ENCODE assay signal across 10 mouse cellular contexts in genomic region chr12:24630220-24630619, GRCm38 (mm10). TPM values are rescaled to one million over a fixed set of nuclear protein-coding genes. Genes with fewer than 3 reads are reported as not detected.
DNase-seq lines count a peak whose midpoint lies in the region; ATAC-seq lines count a peak whose summit lies in the region.
"Had no signal": no experiment of that assay in that cellular context is flagged by ENCODE, and none has a peak within 500 bp of the region (broad histone marks: within the 10 kb centered on the region; RNA-seq: fewer than 3 reads in every experiment).

No protein-coding gene starts in this region.

- H3K4me3 ChIP-seq in forebrain, embryonic 10.5 days: no peak overlapping the region
- H3K4me3 ChIP-seq: erythroblast, embryonic 14.5 days had no signal

- 86% methylated on average over 1 of the region's 1 CpGs for WGBS in forebrain, embryonic 10.5 days

- H3K36me3 ChIP-seq in forebrain, embryonic 10.5 days (replicated peaks): no peaks in the 10 kb centered on the region

- H3K9me3 ChIP-seq in forebrain, embryonic 10.5 days: no peaks in the 10 kb centered on the region

- ATAC-seq in activated CD4-positive, CD25-positive, alpha-beta regulatory T cell, adult 4 months: peak; percentile 59

- DNase-seq in ovary, postnatal 36 days (ENCODE audit: low spot score): peak; percentile 23
- DNase-seq in ovary, postnatal 14 days (ENCODE audit: low spot score): no peak
- peak; percentile 45 to 68 for DNase-seq in heart, postnatal 14 days
- peak; percentile 82 for DNase-seq in lung, postnatal 10 days
- DNase-seq in frontal cortex, postnatal 25 days (ENCODE audit: low spot score in 2 of 2): no peak
- no peak for DNase-seq in urinary bladder, adult 18-20 months (ENCODE audit: low spot score in 2 of 2)
- no peak for DNase-seq in forebrain, embryonic 10.5 days (ENCODE audit: extremely low spot score, low spot score)

- H3K4me1 ChIP-seq in forebrain, embryonic 10.5 days: no peaks in the 10 kb centered on the region

- no peaks in the 10 kb centered on the region for H3K27me3 ChIP-seq in forebrain, embryonic 10.5 days (ENCODE audit: poor library complexity, severe bottlenecking)

- intact Hi-C loops in heart, postnatal 14 days (cut with DNase I): loop anchor here (1.0 to 5.0 kb wide), 3 partner anchors 27 to 67 kb away; no protein-coding TSS in a partner anchor

- H3K27ac ChIP-seq in forebrain, embryonic 10.5 days: no peak overlapping the region
- H3K27ac ChIP-seq: macrophage had no signal

RNA-seq across cellular contexts. Expression of gene Klf11, which starts 20.9 kb away (rescaled TPM):
- 1 to 10 TPM; 2.0 to 2.1 TPM for polyA plus RNA-seq in activated CD4-positive, CD25-positive, alpha-beta regulatory T cell, adult 4 months (2017; shearing (Covaris generic))
- 10 to 100 TPM; 17.5 to 19.5 TPM for total RNA-seq in heart, postnatal 14 days (2021)
- polyA plus RNA-seq in forebrain, embryonic 10.5 days (2016; fragmentation: Nextera tagmentation; extraction: Ambion mirVana): 10.5 and 10.6 TPM in 2 replicates

RNA-seq across cellular contexts. Expression of gene Cys1, which starts 51.4 kb away (rescaled TPM):
- under 1 TPM in 1 of 2 experiments, not detected in 1; 0.60 TPM for polyA plus RNA-seq in activated CD4-positive, CD25-positive, alpha-beta regulatory T cell, adult 4 months (2017; shearing (Covaris generic))
- 1 to 10 TPM; 5.5 to 6.0 TPM for total RNA-seq in heart, postnatal 14 days (2021)
- 0.40 and 0.79 TPM in 2 replicates for polyA plus RNA-seq in forebrain, embryonic 10.5 days (2016; fragmentation: Nextera tagmentation; extraction: Ambion mirVana)
- polyA plus RNA-seq: erythroblast, embryonic 14.5 days; macrophage had no signal

RNA-seq across cellular contexts. Expression of gene Grhl1, which starts 58.1 kb away (rescaled TPM):
- 1 to 10 TPM; 4.5 to 4.6 TPM for polyA plus RNA-seq in activated CD4-positive, CD25-positive, alpha-beta regulatory T cell, adult 4 months (2017; shearing (Covaris generic))
- total RNA-seq in heart, postnatal 14 days (2021): under 1 TPM; 0.44 to 0.84 TPM
- 0.31 and 0.40 TPM in 2 replicates for polyA plus RNA-seq in forebrain, embryonic 10.5 days (2016; fragmentation: Nextera tagmentation; extraction: Ambion mirVana)

Comparison
In these comparisons a context has a peak if more than half of its experiments do, and no peak if none do; other contexts are left out.
1. DNase-seq: peak in ovary, postnatal 36 days (single experiment), heart, postnatal 14 days (2 of 2) and lung, postnatal 10 days (single experiment); none in ovary, postnatal 14 days (single experiment), frontal cortex, postnatal 25 days (0 of 2), urinary bladder, adult 18-20 months (0 of 2) and forebrain, embryonic 10.5 days (single experiment).